Mouse (Mus musculus): ENCODE measurements around the gene Dock2. TPM values are rescaled to one million over a fixed set of nuclear protein-coding genes. Genes with fewer than 3 reads are reported as not detected.
"Not testable (repeated sequence)": the region's sequence is repeated elsewhere in the genome, so short reads cannot be mapped to it uniquely, and the experiment has no call there.

Gene Dock2
- 0.01 and 0.05 TPM in 2 replicates for polyA plus RNA-seq (2012)

DNA sequence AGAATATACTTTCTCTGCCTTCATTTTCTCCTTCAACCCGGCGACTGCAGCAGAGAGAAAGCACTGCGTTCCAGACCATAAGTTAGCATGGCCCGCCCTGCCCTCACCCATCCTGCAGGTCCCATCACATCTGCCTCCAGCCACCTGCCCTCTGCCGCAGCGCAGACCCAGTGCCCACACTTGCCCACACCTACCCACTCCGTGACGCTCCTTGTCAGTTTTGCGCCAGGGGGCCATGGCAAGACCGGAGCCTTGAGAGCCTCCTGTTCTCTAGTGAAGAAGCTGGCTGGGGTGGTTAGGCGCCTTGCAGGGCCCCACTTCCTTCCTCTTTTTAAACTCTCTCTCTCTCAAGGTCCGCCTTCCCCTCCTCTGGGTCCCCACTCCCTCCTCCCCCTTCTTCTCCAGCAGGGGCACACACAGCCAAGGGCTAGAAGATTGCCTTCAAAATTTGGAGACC, at the start of gene Dock2:
Gene Dock2, minus strand, starts transcription at position 306 of the 457 bp plus-strand sequence.
- Histone ChIP-seq H3K4me1 (ENCODE audit: control insufficient read depth) (peaks cover 6% of the 10 kb centered on the region), H3K4me3 (replicated peaks) (peak within 1 kb of the TSS; percentile 35), H3K27me3 (ENCODE audit: control insufficient read depth) (no peaks in the 10 kb centered on the region), H3K9me3 (ENCODE audit: control insufficient read depth, low read length) (no peaks in the 10 kb centered on the region), H3K36me3 (ENCODE audit: control insufficient read depth) (no peaks in the 10 kb centered on the region)
- TF ChIP-seq TAL1 (IDR thresholded peaks at IDR 0.05; ENCODE audit: low read length) (no peak), GATA1 (IDR thresholded peaks at IDR 0.05; ENCODE audit: low read length) (no peak)

DNA sequence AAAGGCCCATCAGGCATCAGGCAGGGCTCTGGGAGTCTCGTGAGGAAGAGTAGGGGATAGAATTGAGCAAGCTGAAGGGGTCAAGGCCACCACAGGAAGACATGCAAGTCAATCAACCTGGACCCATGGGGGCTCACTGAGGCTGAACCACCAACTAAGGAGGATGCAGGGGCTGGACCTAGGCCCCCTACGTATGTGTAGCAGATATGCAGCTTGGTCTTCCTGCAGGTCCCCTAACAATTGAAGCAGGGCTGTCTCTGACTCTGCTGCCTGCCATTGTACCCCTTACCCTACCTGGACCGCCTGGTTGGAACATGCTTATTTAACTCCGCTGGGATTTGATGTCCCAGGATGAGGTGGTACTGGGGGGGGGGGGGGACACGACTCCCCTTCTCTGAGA, 49.0 kb upstream of the Dock2 start:
- TF ChIP-seq TAL1 (IDR thresholded peaks at IDR 0.05; ENCODE audit: low read length) = no peak
- no peak for TF ChIP-seq GATA1 (IDR thresholded peaks at IDR 0.05; ENCODE audit: low read length)
- Histone ChIP-seq H3K4me1 (ENCODE audit: control insufficient read depth) (peaks cover 20% of the 10 kb centered on the region), H3K27me3 (ENCODE audit: control insufficient read depth) (no peaks in the 10 kb centered on the region), H3K4me3 (replicated peaks) (peak overlapping the region; percentile 73), H3K9me3 (ENCODE audit: control insufficient read depth, low read length) (no peaks in the 10 kb centered on the region), H3K36me3 (ENCODE audit: control insufficient read depth) (peaks cover 35% of the 10 kb centered on the region)

DNA sequence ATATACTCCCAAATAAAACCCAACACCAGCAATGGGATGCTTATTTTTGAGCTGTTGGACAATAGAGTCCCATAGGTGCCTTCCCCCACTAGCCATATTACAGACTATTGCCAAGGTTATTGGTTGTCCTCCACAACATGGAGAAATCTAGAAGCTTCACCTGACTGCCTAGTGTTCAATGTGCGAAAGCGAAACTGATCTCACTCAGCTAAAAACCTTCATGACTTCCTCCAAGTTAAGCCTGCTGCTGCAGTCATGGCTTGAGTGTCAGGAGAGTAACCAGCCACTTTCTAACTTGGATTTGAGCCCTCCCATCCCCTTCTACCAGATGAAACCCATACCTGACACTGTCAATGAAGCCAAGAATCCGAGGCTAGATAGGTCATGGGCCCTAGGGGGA, 44.1 kb upstream of the Dock2 start:
- Histone ChIP-seq H3K27me3 (ENCODE audit: control insufficient read depth) (no peaks in the 10 kb centered on the region), H3K4me3 (replicated peaks) (no peak overlapping the region), H3K36me3 (ENCODE audit: control insufficient read depth) (peaks cover 80% of the 10 kb centered on the region), H3K9me3 (ENCODE audit: control insufficient read depth, low read length) (no peaks in the 10 kb centered on the region), H3K4me1 (ENCODE audit: control insufficient read depth) (peaks cover 9% of the 10 kb centered on the region)
- TF ChIP-seq GATA1 (IDR thresholded peaks at IDR 0.05; ENCODE audit: low read length) (no peak), TAL1 (IDR thresholded peaks at IDR 0.05; ENCODE audit: low read length) (no peak)

DNA sequence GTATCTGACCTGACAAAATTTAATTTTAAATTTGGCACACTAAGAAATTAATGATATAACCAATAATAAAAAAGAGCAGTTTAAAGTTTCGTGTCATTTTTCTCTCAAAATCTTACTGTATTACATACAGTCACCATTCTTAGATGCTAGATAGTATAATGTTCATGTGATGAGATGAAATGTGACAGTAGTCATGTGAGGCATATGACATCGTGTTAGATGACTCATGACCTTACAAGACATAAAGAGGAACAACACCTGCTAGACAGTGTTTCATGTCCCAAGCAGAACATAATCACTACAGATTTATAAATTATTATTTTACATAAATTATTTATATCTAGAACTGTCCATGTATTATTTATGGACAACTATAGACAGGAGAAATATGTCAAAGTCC, 43.2 kb upstream of the Dock2 start:
- no peaks in the 10 kb centered on the region for H3K9me3 ChIP-seq (ENCODE audit: control insufficient read depth, low read length)
- H3K36me3 ChIP-seq (ENCODE audit: control insufficient read depth) = peaks cover 87% of the 10 kb centered on the region

DNA sequence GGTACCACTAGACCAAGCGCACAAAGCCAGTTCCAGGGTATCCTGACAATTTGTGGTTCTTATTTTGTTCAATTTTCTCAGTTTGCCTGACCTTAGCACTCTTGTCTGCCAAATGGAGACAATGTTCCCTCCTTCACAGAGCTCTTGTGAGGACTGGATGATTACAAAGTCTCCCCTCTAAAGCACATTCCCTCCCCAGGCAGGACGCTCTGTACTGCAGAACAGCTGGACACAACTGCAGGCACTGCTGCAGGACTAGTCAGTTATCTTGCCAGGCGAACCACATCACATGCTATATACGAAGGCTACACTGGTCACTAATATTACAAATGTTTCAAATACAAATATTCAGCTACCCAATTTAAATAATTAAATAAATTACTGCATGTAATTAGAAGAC, 41.1 kb upstream of the Dock2 start:
- H3K4me3 ChIP-seq (replicated peaks) = no peak overlapping the region
- no peak for TF ChIP-seq GATA1 (IDR thresholded peaks at IDR 0.05; ENCODE audit: low read length)
- no peak for TF ChIP-seq TAL1 (IDR thresholded peaks at IDR 0.05; ENCODE audit: low read length)
- peaks cover 93% of the 10 kb centered on the region for H3K36me3 ChIP-seq (ENCODE audit: control insufficient read depth)
- no peaks in the 10 kb centered on the region; the same call in 1 of the 2 replicates for H3K4me1 ChIP-seq (ENCODE audit: control insufficient read depth)
- no peaks in the 10 kb centered on the region for H3K27me3 ChIP-seq (ENCODE audit: control insufficient read depth)
- no peaks in the 10 kb centered on the region for H3K9me3 ChIP-seq (ENCODE audit: control insufficient read depth, low read length)

More for the DNA sequence above, 43.2 kb upstream of the Dock2 start:
- Histone ChIP-seq H3K4me3 (replicated peaks) (no peak overlapping the region), H3K4me1 (ENCODE audit: control insufficient read depth) (peaks cover 2% of the 10 kb centered on the region; the same call in 1 of the 2 replicates), H3K27me3 (ENCODE audit: control insufficient read depth) (no peaks in the 10 kb centered on the region)
- TF ChIP-seq TAL1 (IDR thresholded peaks at IDR 0.05; ENCODE audit: low read length) = no peak
- TF ChIP-seq GATA1 (IDR thresholded peaks at IDR 0.05; ENCODE audit: low read length) = no peak

DNA sequence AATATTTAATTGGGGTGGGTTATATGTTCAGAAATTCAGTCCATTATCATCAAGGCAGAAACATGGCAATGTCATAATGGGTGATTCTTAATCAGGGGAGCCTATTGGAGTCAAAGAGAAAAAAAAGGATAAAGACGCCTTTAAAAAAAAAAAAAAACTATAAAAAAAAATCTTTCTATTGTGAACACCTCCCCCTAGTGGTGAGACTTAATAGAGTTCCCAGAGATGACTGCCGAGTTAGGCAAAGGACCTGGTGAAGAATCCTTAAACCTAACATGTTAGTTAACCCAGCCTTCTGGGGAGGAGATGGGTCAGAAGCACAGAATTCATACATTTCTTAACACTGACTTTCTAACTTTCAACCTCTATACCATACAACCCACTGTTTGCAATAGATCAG, 31.1 kb upstream of the Dock2 start:
- H3K27me3 ChIP-seq (ENCODE audit: control insufficient read depth) = no peaks in the 10 kb centered on the region
- H3K9me3 ChIP-seq (ENCODE audit: control insufficient read depth, low read length) = peaks cover 6% of the 10 kb centered on the region; the same call in 1 of the 2 replicates
- peaks cover 89% of the 10 kb centered on the region for H3K36me3 ChIP-seq (ENCODE audit: control insufficient read depth)
- TF ChIP-seq TAL1 (IDR thresholded peaks at IDR 0.05; ENCODE audit: low read length) (no peak), GATA1 (IDR thresholded peaks at IDR 0.05; ENCODE audit: low read length) (no peak)
- H3K4me1 ChIP-seq (ENCODE audit: control insufficient read depth) = no peaks in the 10 kb centered on the region
- H3K4me3 ChIP-seq (replicated peaks) = no peak overlapping the region

DNA sequence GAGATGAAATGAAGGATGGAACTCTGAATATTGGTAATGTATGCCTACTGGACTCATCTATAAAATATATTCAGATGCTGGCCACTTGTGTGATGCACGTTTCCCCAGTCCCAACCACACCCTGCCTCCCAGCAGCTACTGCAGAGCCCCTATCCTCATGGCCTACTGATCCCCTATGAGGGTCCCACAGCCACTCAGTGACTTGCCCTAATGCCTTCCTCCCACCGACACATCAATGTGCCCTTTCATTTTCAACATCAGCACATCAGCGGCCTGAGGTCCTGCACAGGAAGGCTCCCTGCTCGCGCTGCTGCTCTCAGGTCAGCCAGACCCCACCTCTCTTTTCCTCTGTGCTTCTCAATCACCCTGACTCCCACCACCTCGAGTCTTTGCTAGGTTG, 30.6 kb upstream of the Dock2 start:
- peaks cover 6% of the 10 kb centered on the region; the same call in 1 of the 2 replicates for H3K9me3 ChIP-seq (ENCODE audit: control insufficient read depth, low read length)
- TF ChIP-seq GATA1 (IDR thresholded peaks at IDR 0.05; ENCODE audit: low read length) (no peak), TAL1 (IDR thresholded peaks at IDR 0.05; ENCODE audit: low read length) (no peak)
- H3K4me3 ChIP-seq (replicated peaks) = no peak overlapping the region
- peaks cover 89% of the 10 kb centered on the region for H3K36me3 ChIP-seq (ENCODE audit: control insufficient read depth)
- H3K27me3 ChIP-seq (ENCODE audit: control insufficient read depth) = no peaks in the 10 kb centered on the region
- H3K4me1 ChIP-seq (ENCODE audit: control insufficient read depth) = no peaks in the 10 kb centered on the region

DNA sequence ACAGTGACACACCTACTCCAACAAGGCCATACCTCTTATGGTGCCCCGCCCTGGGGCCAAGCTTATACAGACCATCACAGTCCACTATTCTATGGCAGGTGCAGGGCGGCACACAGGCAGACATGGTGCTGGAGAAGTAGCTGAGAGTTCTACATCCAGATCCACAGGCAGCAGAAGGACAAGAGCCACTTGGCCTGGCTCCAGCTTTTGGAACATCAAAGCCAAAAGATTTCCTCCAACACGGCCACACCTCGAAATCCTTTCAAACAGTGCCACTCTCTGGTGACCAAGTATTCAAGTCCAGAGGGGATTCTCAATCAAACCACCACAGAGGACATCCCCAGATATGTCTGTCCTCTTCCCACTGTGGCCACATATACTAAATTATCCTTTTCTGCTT, 21.3 kb upstream of the Dock2 start:
- H3K9me3 ChIP-seq (ENCODE audit: control insufficient read depth, low read length); H3K4me3 ChIP-seq (replicated peaks); H3K36me3 ChIP-seq (ENCODE audit: control insufficient read depth); H3K4me1 ChIP-seq (ENCODE audit: control insufficient read depth); H3K27me3 ChIP-seq (ENCODE audit: control insufficient read depth): not testable (repeated sequence)

DNA sequence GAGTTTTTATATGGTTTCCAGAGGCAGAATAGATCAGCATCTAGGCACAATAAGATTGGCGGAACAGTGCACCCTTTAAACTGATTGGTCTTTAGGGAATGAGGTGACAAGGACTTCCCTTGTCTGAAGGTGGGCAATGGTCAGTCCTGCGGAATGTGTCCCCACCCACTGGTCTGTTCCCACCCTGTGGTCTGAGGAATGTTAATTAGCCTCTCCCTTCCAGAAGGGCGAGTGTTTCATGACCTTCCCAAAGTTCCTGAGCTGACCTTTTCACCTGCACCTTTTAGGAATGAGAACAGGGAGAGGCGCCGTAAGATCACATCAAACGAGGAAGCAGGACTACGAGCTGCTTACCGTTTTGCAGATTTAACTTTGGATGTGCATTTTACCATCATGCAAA, 14.4 kb upstream of the Dock2 start:
- not testable (repeated sequence) for H3K4me1 ChIP-seq (ENCODE audit: control insufficient read depth); H3K9me3 ChIP-seq (ENCODE audit: control insufficient read depth, low read length); H3K36me3 ChIP-seq (ENCODE audit: control insufficient read depth); H3K27me3 ChIP-seq (ENCODE audit: control insufficient read depth); H3K4me3 ChIP-seq (replicated peaks)

DNA sequence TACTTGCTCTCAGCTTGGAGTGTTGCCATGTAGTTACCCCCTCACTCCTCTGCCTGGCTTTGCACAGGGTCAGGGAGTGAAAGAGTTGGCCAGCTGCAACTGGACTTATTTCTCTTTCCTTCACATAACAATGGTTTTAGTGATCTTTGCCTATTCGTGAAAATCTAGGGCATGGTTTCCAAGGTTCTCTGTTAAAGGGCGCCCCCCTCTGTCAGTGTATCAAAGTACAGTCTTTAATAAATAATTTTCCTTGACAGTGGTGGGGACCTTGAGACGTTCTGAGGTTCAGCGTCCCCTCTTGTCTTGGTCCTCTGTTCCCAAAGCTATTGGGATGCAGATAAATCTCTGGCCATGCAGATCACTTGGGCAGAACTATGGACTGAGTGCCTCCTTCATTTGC, 12.4 kb upstream of the Dock2 start:
- no peak overlapping the region for H3K4me3 ChIP-seq (replicated peaks)
- H3K36me3 ChIP-seq (ENCODE audit: control insufficient read depth) = no peaks in the 10 kb centered on the region
- no peaks in the 10 kb centered on the region for H3K27me3 ChIP-seq (ENCODE audit: control insufficient read depth)
- H3K9me3 ChIP-seq (ENCODE audit: control insufficient read depth, low read length) = no peaks in the 10 kb centered on the region
- TF ChIP-seq GATA1 (IDR thresholded peaks at IDR 0.05; ENCODE audit: low read length) = no peak
- no peak for TF ChIP-seq TAL1 (IDR thresholded peaks at IDR 0.05; ENCODE audit: low read length)
- H3K4me1 ChIP-seq (ENCODE audit: control insufficient read depth) = peaks cover 2% of the 10 kb centered on the region; the same call in 1 of the 2 replicates
